Mouse (Mus musculus) liver, embryonic 15.5 days (tissue): ENCODE measurements around the gene Osbp2. TPM values are rescaled to one million over a fixed set of nuclear protein-coding genes. Genes with fewer than 3 reads are reported as not detected.

ENCODE experiments used
- ATAC-seq: fragments of 200-750 bp; cut with Nextera tagmentation; 2 replicates; pipeline ENCODE4 v1.8.0; 2017; ENCODE audit warnings: moderate number of reproducible peaks, mild to moderate bottlenecking, moderate library complexity; ENCODE audit not compliant: insufficient read depth
- H3K27ac ChIP-seq: fragments of 300-500 bp; sonication (generic); replicated peaks from 2 replicates; pipeline ENCODE4 v1.5.1; 2015; ENCODE audit warnings: mild to moderate bottlenecking, inconsistent platforms
- H3K27me3 ChIP-seq: fragments of 300-500 bp; sonication (generic); 2 replicates; pipeline ENCODE4 v1.6.1; 2015; ENCODE audit warnings: mild to moderate bottlenecking, inconsistent platforms
- H3K36me3 ChIP-seq: fragments of 300-500 bp; sonication (generic); replicated peaks from 2 replicates; pipeline ENCODE4 v1.6.1; 2015; ENCODE audit warnings: moderate library complexity, mild to moderate bottlenecking, inconsistent platforms
- H3K4me1 ChIP-seq: fragments of 300-500 bp; sonication (generic); replicated peaks from 2 replicates; pipeline ENCODE4 v1.6.1; 2015; ENCODE audit warnings: inconsistent platforms
- H3K4me2 ChIP-seq: fragments of 300-500 bp; sonication (generic); 2 replicates; pipeline ENCODE4 v1.6.1; 2015; ENCODE audit warnings: moderate library complexity, mild to moderate bottlenecking, inconsistent platforms
- H3K4me3 ChIP-seq: fragments of 300-500 bp; sonication (generic); replicated peaks from 2 replicates; pipeline ENCODE4 v1.5.1; 2015; ENCODE audit warnings: mild to moderate bottlenecking, inconsistent platforms
- H3K9ac ChIP-seq: fragments of 300-500 bp; sonication (generic); 2 replicates; pipeline ENCODE4 v1.6.1; 2015; ENCODE audit warnings: moderate library complexity, mild to moderate bottlenecking, inconsistent platforms
- H3K9me3 ChIP-seq: fragments of 300-500 bp; sonication (generic); replicated peaks from 2 replicates; pipeline ENCODE4 v1.6.1; 2016; ENCODE audit warnings: inconsistent platforms
- WGBS: fragments of 180-500 bp; shearing (Covaris S2); methylation state at CpG from one replicate; pipeline ENCODE4 v1.1.7; 2015; ENCODE audit warnings: mixed read lengths; ENCODE audit not compliant: insufficient replicate concordance; 5-methylcytosine and 5-hydroxymethylcytosine counted together
- polyA plus RNA-seq: library from polyadenylated mRNA; unstranded; fragments of >200 nt; fragmentation: Nextera tagmentation; extraction: Ambion mirVana; gene quantifications from 2 replicates; pipeline ENCODE4 v1.2.1, GENCODE M21; 2015

Gene Osbp2
- polyA plus RNA-seq, 1 experiment from 2014 or later: 0.09 TPM

GRCm38 (mm10) chr11:3696086-3696616 is 167.6 kb downstream of the Osbp2 start:
- Histone ChIP-seq H3K36me3 (no peaks in the 10 kb centered on the region), H3K9me3 (no peaks in the 10 kb centered on the region), H3K4me1 (no peaks in the 10 kb centered on the region), H3K27ac (no peak overlapping the region), H3K27me3 (no peaks in the 10 kb centered on the region), H3K9ac (no peak overlapping the region), H3K4me3 (no peak overlapping the region), H3K4me2 (no peak overlapping the region)
- 61% methylated on average over 5 of the region's 5 CpGs for WGBS
- no peak for ATAC-seq

- no peaks in the 10 kb centered on the region for H3K4me1 ChIP-seq
- ATAC-seq: no peak
- no peak overlapping the region for H3K27ac ChIP-seq
- H3K27me3 ChIP-seq: no peaks in the 10 kb centered on the region
- WGBS: 75% methylated on average over 2 of the region's 2 CpGs
- no peak overlapping the region for H3K4me3 ChIP-seq
- no peak overlapping the region for H3K9ac ChIP-seq
- H3K4me2 ChIP-seq: no peak overlapping the region
- H3K36me3 ChIP-seq: peaks cover 38% of the 10 kb centered on the region
- H3K9me3 ChIP-seq: no peaks in the 10 kb centered on the region
Observed at GRCm38 (mm10) chr11:3691746-3692145, 172.0 kb downstream of the Osbp2 start.

- no peaks in the 10 kb centered on the region for H3K27me3 ChIP-seq
Observed at GRCm38 (mm10) chr11:3686885-3687284, 176.8 kb downstream of the Osbp2 start.

GRCm38 (mm10) chr11:3686318-3686717 is 177.4 kb downstream of the Osbp2 start:
- 79% methylated on average over 2 of the region's 2 CpGs for WGBS
- ATAC-seq: no peak

More at GRCm38 (mm10) chr11:3686885-3687284, 176.8 kb downstream of the Osbp2 start:
- 74% methylated on average over 2 of the region's 2 CpGs for WGBS
- no peaks in the 10 kb centered on the region for H3K4me1 ChIP-seq
- no peak overlapping the region for H3K9ac ChIP-seq
- ATAC-seq: no peak
- H3K27ac ChIP-seq: no peak overlapping the region
- H3K9me3 ChIP-seq: no peaks in the 10 kb centered on the region
- no peak overlapping the region for H3K4me3 ChIP-seq
- peaks cover 82% of the 10 kb centered on the region for H3K36me3 ChIP-seq
- H3K4me2 ChIP-seq: no peak overlapping the region

GRCm38 (mm10) chr11:3685431-3685830 is 178.3 kb downstream of the Osbp2 start:
- Histone ChIP-seq H3K4me2 (no peak overlapping the region), H3K36me3 (peaks cover 93% of the 10 kb centered on the region), H3K27ac (no peak overlapping the region), H3K4me1 (no peaks in the 10 kb centered on the region), H3K4me3 (no peak overlapping the region), H3K27me3 (no peaks in the 10 kb centered on the region), H3K9me3 (no peaks in the 10 kb centered on the region), H3K9ac (no peak overlapping the region)
- 86% methylated on average over 8 of the region's 8 CpGs for WGBS
- ATAC-seq: no peak

More at GRCm38 (mm10) chr11:3686318-3686717, 177.4 kb downstream of the Osbp2 start:
- Histone ChIP-seq H3K4me3 (no peak overlapping the region), H3K4me2 (no peak overlapping the region), H3K9ac (no peak overlapping the region), H3K36me3 (peaks cover 87% of the 10 kb centered on the region), H3K27me3 (no peaks in the 10 kb centered on the region), H3K27ac (no peak overlapping the region), H3K9me3 (no peaks in the 10 kb centered on the region), H3K4me1 (no peaks in the 10 kb centered on the region)

GRCm38 (mm10) chr11:3684723-3685430 is 178.8 kb downstream of the Osbp2 start:
- H3K4me1 ChIP-seq: no peaks in the 10 kb centered on the region
- no peaks in the 10 kb centered on the region for H3K27me3 ChIP-seq
- H3K27ac ChIP-seq: no peak overlapping the region
- H3K4me3 ChIP-seq: no peak overlapping the region
- 78% methylated on average over 5 of the region's 5 CpGs for WGBS
- H3K9me3 ChIP-seq: no peaks in the 10 kb centered on the region
- H3K36me3 ChIP-seq: peaks cover 93% of the 10 kb centered on the region
- no peak overlapping the region for H3K4me2 ChIP-seq
- H3K9ac ChIP-seq: no peak overlapping the region
- ATAC-seq: no peak

- Histone ChIP-seq H3K4me3 (no peak overlapping the region), H3K4me1 (no peaks in the 10 kb centered on the region), H3K9me3 (no peaks in the 10 kb centered on the region), H3K9ac (no peak overlapping the region), H3K27me3 (no peaks in the 10 kb centered on the region), H3K36me3 (peaks cover 91% of the 10 kb centered on the region), H3K27ac (no peak overlapping the region), H3K4me2 (no peak overlapping the region)
- WGBS: 71% methylated on average over 1 of the region's 1 CpGs
- no peak for ATAC-seq
Observed at GRCm38 (mm10) chr11:3684232-3684631, 179.5 kb downstream of the Osbp2 start.

GRCm38 (mm10) chr11:3683696-3684095 is 180.0 kb downstream of the Osbp2 start:
- H3K27ac ChIP-seq: no peak overlapping the region
- 80% methylated on average over 11 of the region's 11 CpGs for WGBS
- H3K36me3 ChIP-seq: peaks cover 90% of the 10 kb centered on the region

GRCm38 (mm10) chr11:3679771-3680170 is 183.9 kb downstream of the Osbp2 start:
- ATAC-seq: no peak
- Histone ChIP-seq H3K4me2 (no peak overlapping the region), H3K9me3 (no peaks in the 10 kb centered on the region), H3K4me1 (no peaks in the 10 kb centered on the region), H3K4me3 (no peak overlapping the region), H3K36me3 (peaks cover 89% of the 10 kb centered on the region), H3K27me3 (no peaks in the 10 kb centered on the region), H3K9ac (no peak overlapping the region), H3K27ac (no peak overlapping the region)
- 86% methylated on average over 3 of the region's 3 CpGs for whole genome bisulfite sequencing

More at GRCm38 (mm10) chr11:3683696-3684095, 180.0 kb downstream of the Osbp2 start:
- H3K9ac ChIP-seq: no peak overlapping the region
- no peak overlapping the region for H3K4me3 ChIP-seq
- H3K4me2 ChIP-seq: no peak overlapping the region
- H3K4me1 ChIP-seq: no peaks in the 10 kb centered on the region
- no peak for ATAC-seq
- no peaks in the 10 kb centered on the region for H3K9me3 ChIP-seq
- no peaks in the 10 kb centered on the region for H3K27me3 ChIP-seq

- Histone ChIP-seq H3K36me3 (peaks cover 92% of the 10 kb centered on the region), H3K27me3 (no peaks in the 10 kb centered on the region), H3K4me3 (no peak overlapping the region), H3K9ac (no peak overlapping the region), H3K27ac (no peak overlapping the region), H3K4me1 (no peaks in the 10 kb centered on the region), H3K9me3 (no peaks in the 10 kb centered on the region), H3K4me2 (no peak overlapping the region)
- ATAC-seq: no peak
- 60% methylated on average over 6 of the region's 6 CpGs for WGBS
Observed at GRCm38 (mm10) chr11:3677204-3677603, 186.5 kb downstream of the Osbp2 start.

- no peaks in the 10 kb centered on the region for H3K4me1 ChIP-seq
- H3K4me3 ChIP-seq: no peak overlapping the region
- no peak overlapping the region for H3K9ac ChIP-seq
- H3K27ac ChIP-seq: no peak overlapping the region
- no peak for ATAC-seq
- H3K9me3 ChIP-seq: no peaks in the 10 kb centered on the region
- H3K27me3 ChIP-seq: no peaks in the 10 kb centered on the region
- H3K4me2 ChIP-seq: no peak overlapping the region
- WGBS: 69% methylated on average over 5 of the region's 5 CpGs
- H3K36me3 ChIP-seq: peaks cover 94% of the 10 kb centered on the region
Observed at GRCm38 (mm10) chr11:3676423-3676822, 187.3 kb downstream of the Osbp2 start.
